In genomic region chr9:102991134-102991406, GRCm38 (mm10) we compare ENCODE assay signal across 25 mouse cellular contexts. TPM values are rescaled to one million over a fixed set of nuclear protein-coding genes. Genes with fewer than 3 reads are reported as not detected.
DNase-seq lines count a peak whose midpoint lies in the region; ATAC-seq lines count a peak whose summit lies in the region.
"Had no signal": no experiment of that assay in that cellular context is flagged by ENCODE, and none has a peak within 500 bp of the region (broad histone marks: within the 10 kb centered on the region; RNA-seq: fewer than 3 reads in every experiment).

No protein-coding gene starts in this region.

- H3K9me3 ChIP-seq in forebrain, embryonic 14.5 days (replicated peaks; ENCODE audit: control insufficient read depth, low read length), result no peaks in the 10 kb centered on the region
- H3K9me3 ChIP-seq in forebrain, embryonic 10.5 days, result no peaks in the 10 kb centered on the region
- H3K9me3 ChIP-seq in hindbrain, embryonic 12.5 days (replicated peaks), result no peaks in the 10 kb centered on the region
- no peaks in the 10 kb centered on the region for H3K9me3 ChIP-seq in hindbrain, embryonic 16.5 days (ENCODE audit: control insufficient read depth, low read length)
- no peaks in the 10 kb centered on the region for H3K9me3 ChIP-seq in midbrain, embryonic 13.5 days
- H3K9me3 ChIP-seq: embryonic facial prominence, embryonic 15.5 days; heart, embryonic 15.5 days; intestine, embryonic 15.5 days; neural tube, embryonic 15.5 days had no signal

- H3K4me3 ChIP-seq in forebrain, embryonic 14.5 days (ENCODE audit: low read depth, low read length), result no peak overlapping the region
- H3K4me3 ChIP-seq in forebrain, embryonic 10.5 days, result no peak overlapping the region
- no peak overlapping the region for H3K4me3 ChIP-seq in hindbrain, embryonic 12.5 days
- no peak overlapping the region for H3K4me3 ChIP-seq in hindbrain, embryonic 16.5 days (ENCODE audit: low read length)
- no peak overlapping the region for H3K4me3 ChIP-seq in midbrain, embryonic 13.5 days (replicated peaks)
- H3K4me3 ChIP-seq: embryonic facial prominence, embryonic 15.5 days; heart, adult 2 months; heart, embryonic 15.5 days; intestine, embryonic 15.5 days; neural tube, embryonic 15.5 days had no signal

- DNase-seq in forebrain, embryonic 14.5 days (ENCODE audit: low spot score), result peak; percentile 20
- no peak for DNase-seq in forebrain, embryonic 10.5 days (ENCODE audit: extremely low spot score, low spot score)
- no peak for DNase-seq in right cerebral cortex, adult 2 months (ENCODE audit: low spot score in 2 of 2)
- no peak for DNase-seq in ovary, postnatal 14 days (ENCODE audit: low spot score)
- DNase-seq: adrenal gland, postnatal 10 days; cerebellum, adult 18-20 months; cerebellum, postnatal 25 days; embryo, embryonic 11 days; gastrocnemius, postnatal 10 days; heart, adult 2 months; heart, postnatal 4 days; kidney, adult 9 months; kidney, postnatal 14 days; layer of hippocampus, postnatal 36 days; thymus, adult 2 months; thymus, postnatal 4 days had no signal

- H3K27me3 ChIP-seq in forebrain, embryonic 14.5 days (replicated peaks; ENCODE audit: control insufficient read depth, insufficient read depth, low read length), result no peaks in the 10 kb centered on the region
- no peaks in the 10 kb centered on the region for H3K27me3 ChIP-seq in forebrain, embryonic 10.5 days (ENCODE audit: poor library complexity, severe bottlenecking)
- no peaks in the 10 kb centered on the region for H3K27me3 ChIP-seq in hindbrain, embryonic 12.5 days
- H3K27me3 ChIP-seq in hindbrain, embryonic 16.5 days (replicated peaks; ENCODE audit: control insufficient read depth, insufficient read depth, low read length), result no peaks in the 10 kb centered on the region
- no peaks in the 10 kb centered on the region for H3K27me3 ChIP-seq in midbrain, embryonic 13.5 days
- H3K27me3 ChIP-seq: embryonic facial prominence, embryonic 15.5 days; heart, embryonic 15.5 days; intestine, embryonic 15.5 days; neural tube, embryonic 15.5 days had no signal

- no peak overlapping the region for H3K9ac ChIP-seq in forebrain, embryonic 14.5 days (ENCODE audit: low read length)
- H3K9ac ChIP-seq in hindbrain, embryonic 12.5 days, result no peak overlapping the region
- H3K9ac ChIP-seq in hindbrain, embryonic 16.5 days (ENCODE audit: low read depth, low read length), result no peak overlapping the region
- H3K9ac ChIP-seq in midbrain, embryonic 13.5 days (replicated peaks), result no peak overlapping the region
- H3K9ac ChIP-seq: embryonic facial prominence, embryonic 15.5 days; heart, embryonic 15.5 days; intestine, embryonic 15.5 days; neural tube, embryonic 15.5 days had no signal

- ATAC-seq in forebrain, embryonic 14.5 days, result no peak
- no peak for ATAC-seq in hindbrain, embryonic 12.5 days (ENCODE audit: low FRiP score)
- ATAC-seq in hindbrain, embryonic 16.5 days, result no peak
- ATAC-seq in midbrain, embryonic 13.5 days, result no peak
- ATAC-seq: intestine, embryonic 15.5 days had no signal

- H3K36me3 ChIP-seq in forebrain, embryonic 14.5 days (ENCODE audit: control insufficient read depth, insufficient read depth, low read length), result no peaks in the 10 kb centered on the region
- H3K36me3 ChIP-seq in forebrain, embryonic 10.5 days (replicated peaks), result no peaks in the 10 kb centered on the region
- no peaks in the 10 kb centered on the region for H3K36me3 ChIP-seq in hindbrain, embryonic 12.5 days
- no peaks in the 10 kb centered on the region for H3K36me3 ChIP-seq in hindbrain, embryonic 16.5 days (ENCODE audit: control insufficient read depth, insufficient read depth, low read length)
- H3K36me3 ChIP-seq in midbrain, embryonic 13.5 days, result no peaks in the 10 kb centered on the region
- H3K36me3 ChIP-seq: embryonic facial prominence, embryonic 15.5 days; heart, embryonic 15.5 days; intestine, embryonic 15.5 days; neural tube, embryonic 15.5 days had no signal

- 76% methylated on average over 4 of the region's 4 CpGs for WGBS in forebrain, embryonic 14.5 days
- WGBS in forebrain, embryonic 10.5 days, result 87% methylated on average over 4 of the region's 4 CpGs
- WGBS in hindbrain, embryonic 12.5 days, result 73% methylated on average over 4 of the region's 4 CpGs
- 73% methylated on average over 4 of the region's 4 CpGs for WGBS in hindbrain, embryonic 16.5 days
- 81% methylated on average over 4 of the region's 4 CpGs for WGBS in midbrain, embryonic 13.5 days

- H3K27ac ChIP-seq in forebrain, embryonic 14.5 days (ENCODE audit: low read depth, low read length), result no peak overlapping the region
- H3K27ac ChIP-seq in forebrain, embryonic 10.5 days, result no peak overlapping the region
- 0 out of 2 replicates have a peak overlapping the region, but pooled peaks have one; percentile 25 for H3K27ac ChIP-seq in hindbrain, embryonic 12.5 days
- no peak overlapping the region for H3K27ac ChIP-seq in hindbrain, embryonic 16.5 days (ENCODE audit: low read depth, low read length)
- H3K27ac ChIP-seq in midbrain, embryonic 13.5 days, result peak overlapping the region; percentile 67; the same call in 1 of the 2 replicates
- H3K27ac ChIP-seq: embryonic facial prominence, embryonic 15.5 days; heart, adult 2 months; heart, embryonic 15.5 days; intestine, embryonic 15.5 days; macrophage; stomach, postnatal 0 days had no signal

- no peak overlapping the region for H3K4me2 ChIP-seq in forebrain, embryonic 14.5 days (ENCODE audit: low read length)
- H3K4me2 ChIP-seq in hindbrain, embryonic 12.5 days (replicated peaks), result no peak overlapping the region
- no peak overlapping the region for H3K4me2 ChIP-seq in hindbrain, embryonic 16.5 days (ENCODE audit: low read length)
- no peak overlapping the region for H3K4me2 ChIP-seq in midbrain, embryonic 13.5 days (replicated peaks)
- H3K4me2 ChIP-seq: embryonic facial prominence, embryonic 15.5 days; heart, embryonic 15.5 days; intestine, embryonic 15.5 days; neural tube, embryonic 15.5 days had no signal

- H3K4me1 ChIP-seq in forebrain, embryonic 14.5 days (ENCODE audit: control insufficient read depth, insufficient read depth, low read length), result 0 out of 2 replicates have a peak, but pooled peaks cover 7% of the 10 kb centered on the region
- peaks cover 31% of the 10 kb centered on the region for H3K4me1 ChIP-seq in forebrain, embryonic 10.5 days
- H3K4me1 ChIP-seq in hindbrain, embryonic 12.5 days, result peaks cover 33% of the 10 kb centered on the region
- peaks cover 17% of the 10 kb centered on the region for H3K4me1 ChIP-seq in hindbrain, embryonic 16.5 days (ENCODE audit: control insufficient read depth, insufficient read depth, low read depth, low read length)
- H3K4me1 ChIP-seq in midbrain, embryonic 13.5 days (replicated peaks), result peaks cover 39% of the 10 kb centered on the region
- H3K4me1 ChIP-seq: intestine, embryonic 15.5 days had no signal

RNA-seq across cellular contexts. Expression of gene Slco2a1, which starts 2.6 kb away (rescaled TPM):
- 1.2 and 1.8 TPM in 2 replicates for polyA plus RNA-seq in forebrain, embryonic 14.5 days (2014; fragmentation: Nextera tagmentation; extraction: Ambion mirVana)
- 0.12 and 0.34 TPM in 2 replicates for polyA plus RNA-seq in forebrain, embryonic 10.5 days (2016; fragmentation: Nextera tagmentation; extraction: Ambion mirVana)
- 1.1 and 1.7 TPM in 2 replicates for polyA plus RNA-seq in hindbrain, embryonic 12.5 days (2016; fragmentation: Nextera tagmentation; extraction: Ambion mirVana)
- 4.6 and 4.7 TPM in 2 replicates for polyA plus RNA-seq in hindbrain, embryonic 16.5 days (2015; fragmentation: Nextera tagmentation; extraction: Ambion mirVana)
- polyA plus RNA-seq in midbrain, embryonic 13.5 days (2015; fragmentation: Nextera tagmentation; extraction: Ambion mirVana), result 0.81 and 0.89 TPM in 2 replicates
- polyA plus RNA-seq: macrophage had no signal

Comparison
In these comparisons a context has a peak if more than half of its experiments do, and no peak if none do; other contexts are left out.
1. H3K27ac ChIP-seq: peak in hindbrain, embryonic 12.5 days (single experiment) and midbrain, embryonic 13.5 days (single experiment); none in forebrain, embryonic 14.5 days (single experiment), forebrain, embryonic 10.5 days (single experiment) and hindbrain, embryonic 16.5 days (single experiment).